Mouse (Mus musculus) urinary bladder, postnatal 36 days (tissue): ENCODE measurements at regions not wholly inside any gene's neighbourhood (a gene's known extent, or its start where the extent isn't known, plus 50 kb on each side); places are given as distances from the start of the nearest gene placed in this dataset.

Experiments
- DNase-seq, 2 experiments: peaks; one replicate each; pipeline ENCODE4 v3.0.0; 2022; ENCODE audit warnings: low spot score in 2 of 2, mixed read lengths in 1 of 2

- DNase-seq: no peak
These were observed 90.8 kb downstream of the Brms1l start for GRCm38 (mm10) chr12:55926974-55927321.

- DNase-seq: no peak
These were observed 90.3 kb downstream of the Brms1l start for GRCm38 (mm10) chr12:55926276-55926973.
